Mouse (Mus musculus): ENCODE data around the gene Tmem190.

Tmem190 gene

GRCm38 (mm10) chr7:4782759-4783158 is at the start of gene Tmem190, which contains the start of gene Il11:
Gene Tmem190, plus strand, starts transcription at chr7:4782937.
Gene Il11, minus strand, starts transcription at chr7:4782859.
- no peak for DNase-seq

GRCm38 (mm10) chr7:4732968-4733392 is 49.8 kb upstream of the Tmem190 start:
- no peak for DNase-seq

- no peak for DNase-seq
Observed at GRCm38 (mm10) chr7:4739041-4739543, 43.6 kb upstream of the Tmem190 start.

- DNase-seq: peak; percentile 95
Observed at GRCm38 (mm10) chr7:4739544-4740275, 43.0 kb upstream of the Tmem190 start, which contains the start of gene Kmt5c. Gene Kmt5c, plus strand, starts transcription at chr7:4740115.

- DNase-seq: no peak
Observed at GRCm38 (mm10) chr7:4740309-4740727, 42.4 kb upstream of the Tmem190 start.

GRCm38 (mm10) chr7:4741151-4741550 is 41.6 kb upstream of the Tmem190 start:
- DNase-seq: peak; percentile 25

GRCm38 (mm10) chr7:4741672-4742481 is 40.9 kb upstream of the Tmem190 start:
- DNase-seq: no peak

- no peak for DNase-seq
Observed at GRCm38 (mm10) chr7:4742482-4742819, 40.3 kb upstream of the Tmem190 start.

GRCm38 (mm10) chr7:4743354-4743753 is 39.4 kb upstream of the Tmem190 start:
- no peak for DNase-seq

- no peak for DNase-seq
Observed at GRCm38 (mm10) chr7:4744886-4745285, 37.9 kb upstream of the Tmem190 start.

GRCm38 (mm10) chr7:4746326-4746980 is 36.3 kb upstream of the Tmem190 start:
- DNase-seq: no peak

- DNase-seq: no peak
Observed at GRCm38 (mm10) chr7:4747156-4747899, 35.4 kb upstream of the Tmem190 start.

- DNase-seq: no peak
Observed at GRCm38 (mm10) chr7:4748321-4748720, 34.4 kb upstream of the Tmem190 start.

- no peak for DNase-seq
Observed at GRCm38 (mm10) chr7:4749169-4749568, 33.6 kb upstream of the Tmem190 start.

GRCm38 (mm10) chr7:4751971-4752820 is 30.5 kb upstream of the Tmem190 start:
- DNase-seq: peak; percentile 54

GRCm38 (mm10) chr7:4752821-4753570 is 29.7 kb upstream of the Tmem190 start, which contains the start of gene Cox6b2:
Gene Cox6b2, minus strand, starts transcription at chr7:4753094.
- peak; percentile 94 for DNase-seq

- DNase-seq: no peak
Observed at GRCm38 (mm10) chr7:4759670-4760069, 23.1 kb upstream of the Tmem190 start.

GRCm38 (mm10) chr7:4764946-4765710 is 17.6 kb upstream of the Tmem190 start:
- DNase-seq: no peak

- no peak for DNase-seq
Observed at GRCm38 (mm10) chr7:4771202-4771601, 11.5 kb upstream of the Tmem190 start, which contains the start of gene Fam71e2. Gene Fam71e2, minus strand, starts transcription at chr7:4771302.

GRCm38 (mm10) chr7:4776131-4776530 is 6.6 kb upstream of the Tmem190 start:
- no peak for DNase-seq
